Mouse (Mus musculus): Measurements from ENCODE around the gene Inf2.

Gene Inf2

GRCm38 (mm10) chr12:112653157-112653824 lies 64.7 kb downstream of the Inf2 start:
- DNase-seq (ENCODE audit: extremely low read depth, low read depth): peak; percentile 83

- no peak for DNase-seq (ENCODE audit: extremely low read depth, low read depth)
Measured at GRCm38 (mm10) chr12:112654076-112654475, 65.5 kb downstream of the Inf2 start.

GRCm38 (mm10) chr12:112658619-112659018 lies 70.0 kb downstream of the Inf2 start:
- DNase-seq (ENCODE audit: extremely low read depth, low read depth): no peak

- DNase-seq (ENCODE audit: extremely low read depth, low read depth): no peak
Measured at GRCm38 (mm10) chr12:112659109-112659508, 70.5 kb downstream of the Inf2 start.

- DNase-seq (ENCODE audit: extremely low read depth, low read depth): no peak
Measured at GRCm38 (mm10) chr12:112660576-112661326, 72.2 kb downstream of the Inf2 start.

- no peak for DNase-seq (ENCODE audit: extremely low read depth, low read depth)
Measured at GRCm38 (mm10) chr12:112661327-112661605, 72.7 kb downstream of the Inf2 start.

GRCm38 (mm10) chr12:112661851-112662250 lies 73.3 kb downstream of the Inf2 start:
- no peak for DNase-seq (ENCODE audit: extremely low read depth, low read depth)

GRCm38 (mm10) chr12:112663303-112663702 lies 74.7 kb downstream of the Inf2 start:
- DNase-seq (ENCODE audit: extremely low read depth, low read depth): no peak

GRCm38 (mm10) chr12:112663716-112664115 lies 75.1 kb downstream of the Inf2 start:
- no peak for DNase-seq (ENCODE audit: extremely low read depth, low read depth)

GRCm38 (mm10) chr12:112664124-112664523 lies 75.5 kb downstream of the Inf2 start:
- no peak for DNase-seq (ENCODE audit: extremely low read depth, low read depth)

- DNase-seq (ENCODE audit: extremely low read depth, low read depth): no peak
Measured at GRCm38 (mm10) chr12:112664656-112665055, 76.1 kb downstream of the Inf2 start.

All from MEL-GATA-1-ER (cell line).